Mouse (Mus musculus): ENCODE measurements around the gene 1700018B08Rik. TPM values are rescaled to one million over a fixed set of nuclear protein-coding genes. Genes with fewer than 3 reads are reported as not detected.

Gene 1700018B08Rik
- total RNA-seq, 4 experiments from 2014 or later, result not detected

DNA sequence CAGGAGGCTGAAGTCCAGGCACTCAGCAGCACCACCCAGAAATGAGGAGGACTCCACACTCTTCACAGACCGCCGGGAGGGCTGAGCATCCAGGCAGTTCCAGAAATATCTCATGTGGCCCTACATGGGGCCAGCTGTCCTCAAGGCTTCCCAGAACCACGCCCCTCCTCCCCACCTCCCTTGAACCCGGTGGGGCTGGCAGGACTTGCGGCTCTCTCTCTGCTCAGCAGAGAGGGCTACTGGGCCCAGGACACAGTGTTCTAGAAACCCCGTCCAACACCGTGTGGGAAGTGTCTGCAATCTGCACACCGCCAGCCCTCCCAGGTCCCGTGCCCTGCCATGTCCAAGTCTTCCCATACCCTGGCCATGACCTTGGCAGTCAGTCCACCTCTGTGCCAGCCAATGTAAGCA is 18.8 kb upstream of the 1700018B08Rik start:
- no peak for DNase-seq (ENCODE audit: low spot score in 2 of 2)

- no peak for DNase-seq (ENCODE audit: low spot score in 2 of 2)
Measured at GRCm38 (mm10) chr8:121561636-121562345, 17.7 kb upstream of the 1700018B08Rik start.

GRCm38 (mm10) chr8:121560432-121561100 is 16.4 kb upstream of the 1700018B08Rik start:
- no peak for DNase-seq (ENCODE audit: low spot score in 2 of 2)

- no peak for DNase-seq (ENCODE audit: low spot score in 2 of 2)
Measured at GRCm38 (mm10) chr8:121559801-121560200, 15.7 kb upstream of the 1700018B08Rik start.

- DNase-seq (ENCODE audit: low spot score in 2 of 2), result no peak
Measured at GRCm38 (mm10) chr8:121558538-121558937, 14.4 kb upstream of the 1700018B08Rik start.

GRCm38 (mm10) chr8:121557746-121558145 is 13.6 kb upstream of the 1700018B08Rik start:
- DNase-seq (ENCODE audit: low spot score in 2 of 2), result no peak

DNA sequence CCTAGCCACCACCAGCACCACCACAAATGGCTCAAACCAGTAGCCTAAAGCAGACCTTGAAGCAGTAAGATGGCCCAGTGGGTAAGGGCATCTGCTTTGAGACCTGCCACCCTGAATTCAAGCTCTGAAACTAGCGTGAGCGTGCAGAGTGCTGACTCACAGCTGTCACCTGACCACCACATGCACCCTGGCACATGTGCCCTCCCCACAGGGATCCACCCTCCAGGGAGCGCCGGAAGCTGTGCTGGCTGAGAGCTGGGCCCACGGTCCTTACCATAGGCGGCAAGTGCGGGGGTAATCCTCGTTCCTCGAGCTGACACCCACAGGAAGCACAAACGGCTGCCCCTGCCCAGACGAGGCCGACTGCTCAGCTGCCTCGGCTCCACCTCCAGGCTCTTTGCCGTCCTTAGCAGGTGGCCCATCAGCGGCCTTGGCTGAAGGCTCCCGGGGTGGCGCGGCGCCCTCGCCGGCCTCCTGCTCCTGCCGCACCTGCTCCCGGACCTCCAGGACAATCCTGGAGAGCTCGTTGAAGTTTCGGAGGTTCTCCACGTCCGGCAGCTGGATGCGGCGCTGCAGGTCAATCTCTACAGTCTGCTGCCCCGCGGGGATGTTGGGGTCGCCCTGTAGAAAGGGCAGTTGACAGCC is 9.8 kb upstream of the 1700018B08Rik start:
- peak in 1 of 2 experiments; percentile 26 for DNase-seq (ENCODE audit: low spot score in 2 of 2)

GRCm38 (mm10) chr8:121552506-121552905 is 8.4 kb upstream of the 1700018B08Rik start:
- DNase-seq (ENCODE audit: low spot score in 2 of 2), result peak in 1 of 2 experiments; percentile 4

DNA sequence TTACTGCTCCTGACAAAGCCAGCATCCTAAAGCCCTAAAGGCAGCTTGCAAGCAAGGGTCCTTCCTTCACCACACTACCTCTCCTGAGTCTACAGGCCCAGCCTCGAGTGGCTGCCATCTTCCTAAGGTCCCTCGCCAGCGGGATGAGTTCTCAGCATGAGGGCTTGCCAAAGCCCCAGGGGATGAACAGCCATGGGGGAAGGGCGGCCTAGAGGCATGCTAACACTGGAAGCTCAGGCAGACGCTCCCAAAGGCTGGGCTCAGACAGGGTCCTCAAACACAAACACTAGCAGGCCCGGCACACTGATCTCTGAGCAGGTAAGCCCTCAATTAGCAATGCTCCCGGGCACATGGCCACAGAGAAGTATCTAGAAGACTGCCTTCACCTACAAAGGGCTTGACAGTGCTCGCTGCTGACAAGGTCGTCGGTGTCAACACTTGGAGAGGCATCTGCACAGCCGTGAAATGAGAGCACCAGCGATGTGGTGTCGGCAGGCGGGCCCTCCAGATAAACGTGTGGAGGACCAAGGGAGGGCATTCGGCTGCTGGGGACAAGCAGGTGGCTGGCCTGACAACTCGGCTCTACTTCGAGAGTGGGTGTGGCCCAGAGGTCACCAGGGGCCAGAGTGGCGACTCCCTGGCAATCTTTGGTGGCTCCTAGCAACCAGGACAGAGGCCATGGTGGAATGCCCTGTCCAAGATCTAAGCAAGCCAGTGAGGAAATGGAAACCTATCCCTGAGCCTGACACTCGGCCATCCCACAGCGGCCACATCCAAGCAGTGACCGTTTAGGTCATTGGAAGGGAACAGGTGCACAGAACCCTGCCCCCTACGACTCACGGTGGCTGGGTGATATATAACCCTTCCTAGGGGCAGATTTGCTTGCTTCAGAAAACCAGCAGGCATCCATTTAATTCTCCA is 7.2 kb upstream of the 1700018B08Rik start:
- DNase-seq (ENCODE audit: low spot score in 2 of 2), result peak in 1 of 2 experiments; percentile 15

GRCm38 (mm10) chr8:121550056-121550455 is 5.9 kb upstream of the 1700018B08Rik start:
- DNase-seq (ENCODE audit: low spot score in 2 of 2), result peak in 1 of 2 experiments; percentile 5

DNA sequence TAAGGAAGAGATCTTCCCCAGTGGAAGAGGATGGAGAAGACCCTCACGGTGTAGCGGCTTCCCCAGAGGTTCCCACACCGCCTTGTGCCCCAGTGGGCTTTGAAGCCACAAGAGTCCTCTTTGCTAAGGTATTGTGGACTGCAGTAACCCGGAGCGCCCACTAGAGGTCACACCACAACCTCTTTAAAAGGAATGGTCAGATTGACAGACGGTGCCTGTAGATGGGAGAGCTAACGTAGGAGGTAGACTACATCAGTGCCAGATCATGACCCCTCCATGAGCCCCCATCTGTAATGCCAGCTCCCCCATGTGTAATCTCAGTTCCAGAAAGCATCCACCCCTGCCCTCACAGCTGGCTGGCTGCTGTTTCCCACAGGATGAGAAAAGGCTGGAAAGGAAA is 3.0 kb upstream of the 1700018B08Rik start:
- peak; percentile 36 to 55 for DNase-seq (ENCODE audit: low spot score in 2 of 2)

DNA sequence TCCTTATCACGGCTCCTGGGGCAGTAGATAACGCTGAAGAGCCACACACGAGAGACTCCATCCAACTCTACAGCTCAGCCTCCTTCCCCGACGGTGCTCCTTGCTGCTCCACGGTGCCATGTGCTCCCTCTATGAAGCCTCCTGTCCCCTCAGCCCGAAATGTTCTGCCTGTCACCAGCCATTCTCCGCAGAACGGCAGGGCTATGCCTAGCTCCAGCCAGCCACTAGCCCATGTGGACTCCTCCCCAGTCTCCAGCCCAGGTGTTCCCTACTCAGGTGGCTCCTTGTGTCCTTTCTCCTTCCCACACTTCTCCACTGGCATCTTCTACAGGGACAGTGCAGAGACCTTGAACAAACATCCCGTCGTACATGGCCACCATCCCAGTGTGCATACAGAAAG is 816 bp upstream of the 1700018B08Rik start:
- DNase-seq (ENCODE audit: low spot score in 2 of 2), result peak in 1 of 2 experiments; percentile 4

GRCm38 (mm10) chr8:121542901-121543300 is 1.2 kb downstream of the 1700018B08Rik start:
- peak in 1 of 2 experiments; percentile 5 for DNase-seq (ENCODE audit: low spot score in 2 of 2)

DNA sequence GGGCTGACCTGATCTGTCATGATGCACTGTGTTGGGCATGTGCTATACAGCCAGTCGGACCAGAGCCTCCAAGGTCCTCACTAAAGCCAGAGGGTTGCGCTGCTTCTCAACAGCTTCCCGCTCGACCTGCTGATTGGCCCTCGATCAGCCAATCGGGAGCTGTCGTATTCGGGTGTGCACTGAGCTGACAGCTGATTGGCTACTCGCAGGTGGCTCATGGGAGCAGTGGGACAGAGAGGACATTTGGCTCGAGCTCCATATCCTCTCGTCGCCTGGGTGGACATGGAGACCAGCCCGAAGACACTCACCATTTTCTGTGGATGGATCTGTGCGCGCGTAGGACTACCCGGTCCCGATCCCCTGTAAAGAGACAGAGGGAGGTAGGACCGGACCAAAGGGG is 2.3 kb downstream of the 1700018B08Rik start:
- peak in 1 of 2 experiments; percentile 4 for DNase-seq (ENCODE audit: low spot score in 2 of 2)

GRCm38 (mm10) chr8:121532381-121532780 is 11.7 kb downstream of the 1700018B08Rik start:
- DNase-seq (ENCODE audit: low spot score in 2 of 2), result no peak

- no peak for DNase-seq (ENCODE audit: low spot score in 2 of 2)
Measured at GRCm38 (mm10) chr8:121530639-121531038, 13.5 kb downstream of the 1700018B08Rik start.

GRCm38 (mm10) chr8:121528790-121529189 is 15.3 kb downstream of the 1700018B08Rik start:
- DNase-seq (ENCODE audit: low spot score in 2 of 2), result no peak

DNA sequence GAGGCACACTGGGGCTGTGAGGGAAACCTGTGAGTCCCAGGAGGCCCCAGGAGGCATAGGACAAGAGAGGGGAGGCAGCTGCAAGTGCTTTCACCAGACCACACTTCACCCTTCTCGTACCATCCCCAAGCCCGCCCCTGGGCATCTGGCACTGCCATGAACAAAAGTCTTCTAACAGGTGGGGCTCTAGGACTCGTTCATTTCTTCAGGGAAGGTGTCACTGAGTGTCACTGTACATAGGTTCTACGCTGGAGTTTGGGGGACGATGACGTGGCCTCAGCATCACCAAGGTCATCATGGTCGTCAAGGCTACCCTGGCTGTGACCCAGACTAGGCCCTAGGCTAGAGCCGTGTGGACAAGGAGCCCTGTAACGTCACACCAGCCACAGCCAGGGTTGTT is 16.4 kb downstream of the 1700018B08Rik start:
- no peak for DNase-seq (ENCODE audit: low spot score in 2 of 2)

DNA sequence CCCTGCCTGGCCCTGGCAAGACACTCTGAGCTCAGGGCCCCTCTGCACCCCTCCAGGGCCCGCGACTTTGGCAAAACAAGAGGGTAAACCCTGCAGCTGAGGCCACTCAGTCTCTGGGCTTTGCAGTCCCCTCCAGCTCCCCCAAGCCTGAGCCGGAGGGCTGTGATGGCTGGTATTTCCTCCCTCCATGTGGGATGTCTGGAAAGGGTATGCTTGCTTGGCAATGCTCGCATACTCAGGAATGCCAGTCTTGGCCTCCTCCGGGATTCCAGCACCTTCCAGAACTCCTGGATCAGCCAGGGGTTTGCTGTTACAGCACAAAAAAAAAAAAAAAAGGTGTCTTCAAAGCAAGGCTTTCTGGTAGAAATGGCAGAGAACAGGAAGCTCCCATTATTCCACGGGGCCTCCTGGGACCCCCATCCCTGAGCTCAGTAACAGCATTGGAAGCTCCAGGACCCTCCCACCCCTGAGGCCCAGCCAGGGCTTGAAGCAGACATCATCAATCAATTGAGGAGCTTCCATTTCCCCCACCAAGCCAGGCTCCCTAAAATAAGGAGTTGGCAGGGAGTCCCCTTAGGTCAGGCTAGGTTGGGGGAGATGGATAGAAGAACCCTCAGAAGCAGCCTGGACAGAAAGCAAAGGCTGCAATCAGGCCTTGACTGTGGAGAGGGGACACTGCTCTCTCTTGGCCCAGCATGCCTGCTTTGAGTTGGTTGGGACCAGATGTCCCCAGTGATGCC is 17.1 kb downstream of the 1700018B08Rik start:
- no peak for DNase-seq (ENCODE audit: low spot score in 2 of 2)

GRCm38 (mm10) chr8:121525111-121525818 is 18.9 kb downstream of the 1700018B08Rik start:
- no peak for DNase-seq (ENCODE audit: low spot score in 2 of 2)

Measured in left cerebral cortex, adult 8-10 months (tissue).